Mouse (Mus musculus) embryonic facial prominence, embryonic 12.5 days (tissue): ENCODE measurements around the gene Pla2g6. TPM values are rescaled to one million over a fixed set of nuclear protein-coding genes. Genes with fewer than 3 reads are reported as not detected.

ENCODE experiments used
- ATAC-seq: fragments of 200-750 bp; cut with Nextera tagmentation; 2 replicates; pipeline ENCODE4 v1.8.0; 2017; ENCODE audit not compliant: insufficient number of reproducible peaks, insufficient read depth, low FRiP score, low TSS enrichment
- H3K27ac ChIP-seq: fragments of 300-500 bp; sonication (generic); 2 replicates; pipeline ENCODE4 v1.5.1; 2016; ENCODE audit warnings: mild to moderate bottlenecking
- H3K27me3 ChIP-seq: fragments of 300-500 bp; sonication (generic); 2 replicates; pipeline ENCODE4 v1.6.1; 2016; ENCODE audit warnings: mild to moderate bottlenecking, moderate library complexity
- H3K36me3 ChIP-seq: fragments of 300-500 bp; sonication (generic); 2 replicates; pipeline ENCODE4 v1.6.1; 2016; ENCODE audit warnings: mild to moderate bottlenecking
- H3K4me1 ChIP-seq: fragments of 300-500 bp; sonication (generic); 2 replicates; pipeline ENCODE4 v1.6.1; 2016
- H3K4me2 ChIP-seq: fragments of 300-500 bp; sonication (generic); replicated peaks from 2 replicates; pipeline ENCODE4 v1.6.1; 2016; ENCODE audit warnings: mild to moderate bottlenecking, moderate library complexity
- H3K4me3 ChIP-seq: fragments of 300-500 bp; sonication (generic); 2 replicates; pipeline ENCODE4 v1.5.1; 2016; ENCODE audit warnings: mild to moderate bottlenecking
- H3K9ac ChIP-seq: fragments of 300-500 bp; sonication (generic); 2 replicates; pipeline ENCODE4 v1.6.1; 2016; ENCODE audit warnings: mild to moderate bottlenecking, moderate library complexity
- H3K9me3 ChIP-seq: fragments of 300-500 bp; sonication (generic); 2 replicates; pipeline ENCODE4 v1.6.1; 2016; ENCODE audit warnings: mild to moderate bottlenecking, moderate library complexity
- WGBS: fragments of 180-500 bp; shearing (Covaris S2); methylation state at CpG from one replicate; pipeline ENCODE4 v1.1.7; 2016; 5-methylcytosine and 5-hydroxymethylcytosine counted together
- polyA plus RNA-seq: library from polyadenylated mRNA; unstranded; fragments of >200 nt; fragmentation: Nextera tagmentation; extraction: Ambion mirVana; gene quantifications from 2 replicates; pipeline ENCODE4 v1.2.1, GENCODE M21; 2016

The Pla2g6 gene
- polyA plus RNA-seq, 1 experiment from 2014 or later, result 15.4 TPM

DNA sequence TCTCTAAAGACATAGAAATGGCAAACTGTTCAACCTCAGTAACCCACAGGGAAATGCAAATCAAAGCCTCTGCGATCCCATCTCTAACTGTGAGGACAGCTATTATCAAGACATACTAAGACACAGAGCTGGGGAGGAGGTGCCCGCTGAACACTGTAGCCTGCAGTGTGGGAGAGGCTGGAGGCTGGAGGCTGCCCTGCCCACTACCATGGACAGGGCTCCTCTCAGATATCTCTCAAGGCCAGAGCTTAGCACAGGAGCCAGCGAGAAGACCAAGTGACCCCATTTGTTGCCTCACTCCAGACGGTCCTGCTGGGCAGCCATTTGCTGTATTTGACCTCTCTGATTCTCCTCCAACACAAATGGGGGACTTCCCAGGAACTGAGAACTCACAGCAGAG, 20.3 kb downstream of the Pla2g6 start:
- Histone ChIP-seq H3K9me3 (no peaks in the 10 kb centered on the region), H3K4me1 (no peaks in the 10 kb centered on the region), H3K4me2 (no peak overlapping the region), H3K27me3 (no peaks in the 10 kb centered on the region), H3K27ac (no peak overlapping the region), H3K36me3 (peaks cover 27% of the 10 kb centered on the region), H3K9ac (no peak overlapping the region), H3K4me3 (no peak overlapping the region)
- no peak for ATAC-seq
- WGBS, result 78% methylated on average over 4 of the region's 4 CpGs

GRCm38 (mm10) chr15:79306043-79306637, 22.1 kb downstream of the Pla2g6 start:
- 76% methylated on average over 23 of the region's 23 CpGs for WGBS
- H3K4me2 ChIP-seq, result no peak overlapping the region
- H3K9ac ChIP-seq, result no peak overlapping the region
- no peaks in the 10 kb centered on the region for H3K9me3 ChIP-seq
- H3K4me1 ChIP-seq, result no peaks in the 10 kb centered on the region
- H3K36me3 ChIP-seq, result peaks cover 18% of the 10 kb centered on the region
- H3K27me3 ChIP-seq, result no peaks in the 10 kb centered on the region
- no peak overlapping the region for H3K27ac ChIP-seq
- no peak overlapping the region for H3K4me3 ChIP-seq
- ATAC-seq, result no peak

- peaks cover 11% of the 10 kb centered on the region for H3K36me3 ChIP-seq
- no peak overlapping the region for H3K9ac ChIP-seq
- no peak overlapping the region for H3K4me3 ChIP-seq
- H3K27ac ChIP-seq, result no peak overlapping the region
- H3K9me3 ChIP-seq, result no peaks in the 10 kb centered on the region
- H3K4me1 ChIP-seq, result no peaks in the 10 kb centered on the region
- 52% methylated on average over 4 of the region's 5 CpGs for WGBS
- ATAC-seq, result no peak
- H3K4me2 ChIP-seq, result no peak overlapping the region
- H3K27me3 ChIP-seq, result no peaks in the 10 kb centered on the region
Observed at GRCm38 (mm10) chr15:79304832-79305231, 23.4 kb downstream of the Pla2g6 start.

DNA sequence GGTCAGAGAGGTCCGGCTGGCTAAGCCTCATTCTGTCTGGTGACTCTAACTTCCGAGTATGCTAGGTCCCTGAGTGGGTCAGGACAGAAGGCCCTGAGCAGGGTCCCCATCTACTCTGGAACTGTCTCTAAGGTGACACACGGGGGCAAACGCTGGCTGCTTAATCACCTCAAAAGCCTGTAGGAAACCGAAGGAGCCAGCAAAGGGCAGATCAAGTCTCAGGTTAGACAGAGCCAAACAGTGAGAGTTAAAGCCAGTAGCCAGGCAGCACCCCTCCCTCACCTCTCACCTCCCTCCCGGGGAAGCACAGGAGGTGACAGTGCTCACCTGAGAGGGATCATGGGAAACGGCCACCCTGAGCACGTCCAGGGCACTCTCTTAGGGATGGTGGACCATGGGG, 24.5 kb downstream of the Pla2g6 start:
- no peak overlapping the region for H3K4me3 ChIP-seq
- no peaks in the 10 kb centered on the region for H3K4me1 ChIP-seq
- no peaks in the 10 kb centered on the region for H3K9me3 ChIP-seq
- no peak overlapping the region for H3K27ac ChIP-seq
- 79% methylated on average over 8 of the region's 8 CpGs for WGBS
- ATAC-seq, result no peak
- no peak overlapping the region for H3K9ac ChIP-seq
- no peaks in the 10 kb centered on the region for H3K27me3 ChIP-seq
- peaks cover 11% of the 10 kb centered on the region for H3K36me3 ChIP-seq
- H3K4me2 ChIP-seq, result no peak overlapping the region

DNA sequence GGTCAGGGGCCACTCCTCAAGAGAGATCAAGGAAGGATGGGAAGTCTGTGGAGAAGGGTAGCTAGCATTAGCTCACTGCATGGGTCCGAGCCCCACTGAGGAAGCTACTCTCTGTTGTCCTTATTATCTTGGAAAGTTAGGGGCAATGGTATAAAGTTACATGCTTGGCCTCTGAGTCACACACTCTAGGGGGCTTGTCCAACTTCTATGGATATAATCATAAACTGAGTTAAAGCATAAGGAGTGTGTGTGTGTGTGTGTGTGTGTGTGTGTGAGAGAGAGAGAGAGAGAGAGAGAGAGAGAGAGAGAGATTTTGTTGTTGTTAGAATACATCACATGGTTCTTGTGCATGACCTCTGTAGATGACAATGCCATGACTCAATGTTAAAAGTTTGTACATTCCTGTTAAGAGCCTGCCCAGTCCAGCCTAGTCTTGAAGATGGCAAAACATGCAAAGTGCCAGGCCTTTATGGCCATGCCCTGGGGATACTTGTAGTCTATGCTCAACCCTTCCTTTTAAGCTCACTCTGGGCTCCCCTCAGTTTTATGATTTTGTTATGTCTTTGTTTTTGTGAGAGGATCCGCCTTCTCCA, 28.5 kb downstream of the Pla2g6 start:
- no peak overlapping the region for H3K9ac ChIP-seq
- ATAC-seq, result no peak
- H3K4me3 ChIP-seq, result no peak overlapping the region
- no peak overlapping the region for H3K27ac ChIP-seq
- no peaks in the 10 kb centered on the region for H3K4me1 ChIP-seq
- WGBS, result 68% methylated on average over 2 of the region's 2 CpGs
- no peaks in the 10 kb centered on the region for H3K27me3 ChIP-seq
- H3K4me2 ChIP-seq, result no peak overlapping the region
- H3K36me3 ChIP-seq, result no peaks in the 10 kb centered on the region
- no peaks in the 10 kb centered on the region for H3K9me3 ChIP-seq

DNA sequence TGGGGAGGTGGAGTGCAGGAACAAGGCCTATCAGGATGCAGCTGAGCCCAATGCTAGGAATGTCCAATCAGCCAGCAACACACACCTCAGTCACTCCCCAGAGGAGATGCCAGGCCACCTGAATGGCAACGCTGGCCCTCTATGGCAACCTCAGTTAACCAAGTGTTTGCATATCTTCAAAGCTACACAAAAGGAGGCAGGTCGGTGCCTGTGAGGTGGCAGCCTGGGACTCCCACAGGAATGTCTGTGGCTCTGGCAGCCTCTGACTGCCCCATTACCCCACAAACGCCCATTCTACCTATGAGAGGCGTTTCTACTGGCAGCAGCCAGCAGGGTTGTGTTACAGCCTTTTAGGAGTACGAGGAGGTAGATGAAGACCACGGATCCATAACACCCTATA, 29.6 kb downstream of the Pla2g6 start:
- 90% methylated on average over 6 of the region's 6 CpGs for WGBS
- Histone ChIP-seq H3K9me3 (no peaks in the 10 kb centered on the region), H3K9ac (no peak overlapping the region), H3K36me3 (no peaks in the 10 kb centered on the region), H3K4me3 (no peak overlapping the region), H3K4me2 (no peak overlapping the region), H3K27me3 (no peaks in the 10 kb centered on the region), H3K27ac (no peak overlapping the region), H3K4me1 (no peaks in the 10 kb centered on the region)
- no peak for ATAC-seq

GRCm38 (mm10) chr15:79292779-79293178, 35.4 kb downstream of the Pla2g6 start:
- Histone ChIP-seq H3K4me2 (no peak overlapping the region), H3K4me1 (no peaks in the 10 kb centered on the region), H3K9me3 (no peaks in the 10 kb centered on the region), H3K4me3 (no peak overlapping the region), H3K27me3 (no peaks in the 10 kb centered on the region), H3K9ac (no peak overlapping the region), H3K27ac (no peak overlapping the region), H3K36me3 (no peaks in the 10 kb centered on the region)
- WGBS, result 87% methylated on average over 9 of the region's 9 CpGs
- ATAC-seq, result no peak

- H3K27ac ChIP-seq, result no peak overlapping the region
- no peaks in the 10 kb centered on the region for H3K9me3 ChIP-seq
- no peak for ATAC-seq
- no peaks in the 10 kb centered on the region for H3K4me1 ChIP-seq
- H3K36me3 ChIP-seq, result 0 out of 2 replicates have a peak, but pooled peaks cover 4% of the 10 kb centered on the region
- no peaks in the 10 kb centered on the region for H3K27me3 ChIP-seq
- H3K4me2 ChIP-seq, result no peak overlapping the region
- no peak overlapping the region for H3K4me3 ChIP-seq
- 94% methylated on average over 3 of the region's 3 CpGs for WGBS
- no peak overlapping the region for H3K9ac ChIP-seq
Observed at GRCm38 (mm10) chr15:79290340-79290739, 37.9 kb downstream of the Pla2g6 start.

DNA sequence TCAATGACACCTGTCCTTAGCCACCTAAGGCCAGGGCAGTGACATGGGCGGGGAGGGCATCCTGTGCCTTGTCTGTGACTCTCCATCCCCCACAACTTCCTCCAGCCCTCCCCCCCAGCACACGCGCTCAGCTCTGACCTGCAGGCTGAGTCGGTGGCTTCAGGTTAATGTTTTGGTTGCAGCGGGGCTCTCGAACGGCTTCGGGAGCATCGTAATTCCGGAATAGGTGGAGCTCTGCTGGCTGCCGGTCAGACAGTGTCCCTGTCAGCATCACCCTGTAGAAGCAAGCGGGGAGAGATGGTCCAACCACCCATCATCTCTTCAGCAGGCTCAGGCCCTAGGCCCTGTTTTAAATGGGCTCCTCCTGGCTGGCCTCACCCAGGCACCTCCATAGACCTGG, 38.7 kb downstream of the Pla2g6 start:
- no peaks in the 10 kb centered on the region for H3K9me3 ChIP-seq
- no peak for ATAC-seq
- no peak overlapping the region for H3K27ac ChIP-seq
- 86% methylated on average over 12 of the region's 12 CpGs for WGBS
- no peak overlapping the region for H3K4me3 ChIP-seq
- no peak overlapping the region for H3K9ac ChIP-seq
- no peak overlapping the region for H3K4me2 ChIP-seq
- H3K4me1 ChIP-seq, result no peaks in the 10 kb centered on the region
- H3K36me3 ChIP-seq, result 0 out of 2 replicates have a peak, but pooled peaks cover 4% of the 10 kb centered on the region
- no peaks in the 10 kb centered on the region for H3K27me3 ChIP-seq

DNA sequence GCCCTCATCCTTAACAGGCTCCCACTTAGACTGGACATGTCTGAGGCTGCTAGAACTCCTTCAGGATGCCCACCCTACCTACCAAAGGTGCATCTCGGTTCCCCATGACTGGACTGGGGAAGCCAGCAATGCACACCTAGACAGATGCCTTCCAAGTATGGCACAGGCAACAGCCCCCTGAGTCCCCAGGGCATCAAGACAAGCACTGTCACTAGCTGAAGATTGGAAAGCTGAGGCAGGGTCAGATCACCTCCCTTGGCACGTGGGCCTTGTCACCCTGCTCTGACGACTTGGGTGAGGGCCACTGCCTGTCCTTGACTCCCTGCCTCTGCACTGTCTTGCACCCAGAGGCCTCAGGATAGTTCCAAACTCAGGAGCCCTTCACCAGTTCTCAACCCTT, 39.8 kb downstream of the Pla2g6 start:
- H3K4me2 ChIP-seq, result no peak overlapping the region
- WGBS, result 90% methylated on average over 3 of the region's 3 CpGs
- no peak overlapping the region for H3K4me3 ChIP-seq
- H3K27ac ChIP-seq, result no peak overlapping the region
- 0 out of 2 replicates have a peak, but pooled peaks cover 4% of the 10 kb centered on the region for H3K36me3 ChIP-seq
- H3K9ac ChIP-seq, result no peak overlapping the region
- H3K27me3 ChIP-seq, result no peaks in the 10 kb centered on the region
- no peak for ATAC-seq
- H3K4me1 ChIP-seq, result no peaks in the 10 kb centered on the region
- no peaks in the 10 kb centered on the region for H3K9me3 ChIP-seq

DNA sequence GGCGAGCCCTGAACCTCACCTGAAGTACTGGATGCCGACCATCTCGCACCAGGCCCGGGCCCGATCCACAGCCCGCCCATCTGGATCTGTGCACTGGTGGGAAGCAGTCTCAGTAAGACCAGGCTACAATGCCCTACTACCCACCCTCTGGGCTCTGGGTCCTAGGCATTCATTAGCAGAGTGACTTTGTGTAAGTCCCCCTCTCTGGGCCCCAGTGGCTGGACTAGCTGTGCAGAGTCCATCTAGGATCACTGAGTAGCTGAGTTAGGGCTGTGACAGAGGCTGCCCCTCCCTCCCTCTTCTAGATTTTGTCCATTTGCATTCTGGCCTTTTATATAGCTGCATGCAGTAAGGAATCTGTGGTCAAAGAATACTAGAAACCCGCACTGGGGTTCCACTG, 41.1 kb downstream of the Pla2g6 start:
- Histone ChIP-seq H3K36me3 (0 out of 2 replicates have a peak, but pooled peaks cover 4% of the 10 kb centered on the region), H3K9ac (no peak overlapping the region), H3K4me1 (no peaks in the 10 kb centered on the region), H3K4me3 (no peak overlapping the region), H3K4me2 (no peak overlapping the region), H3K27ac (no peak overlapping the region), H3K9me3 (no peaks in the 10 kb centered on the region), H3K27me3 (no peaks in the 10 kb centered on the region)
- WGBS, result 88% methylated on average over 7 of the region's 7 CpGs
- ATAC-seq, result no peak

GRCm38 (mm10) chr15:79286141-79286540, 42.0 kb downstream of the Pla2g6 start:
- 91% methylated on average over 7 of the region's 7 CpGs for WGBS
- no peak overlapping the region for H3K4me3 ChIP-seq
- no peak for ATAC-seq
- H3K9ac ChIP-seq, result no peak overlapping the region
- H3K36me3 ChIP-seq, result 0 out of 2 replicates have a peak, but pooled peaks cover 4% of the 10 kb centered on the region
- H3K27ac ChIP-seq, result no peak overlapping the region
- no peaks in the 10 kb centered on the region for H3K27me3 ChIP-seq
- no peak overlapping the region for H3K4me2 ChIP-seq
- peaks cover 3% of the 10 kb centered on the region; the same call in 1 of the 2 replicates for H3K4me1 ChIP-seq
- H3K9me3 ChIP-seq, result no peaks in the 10 kb centered on the region
